ENCODE assay signal across 14 mouse cellular contexts in the genomic region with DNA sequence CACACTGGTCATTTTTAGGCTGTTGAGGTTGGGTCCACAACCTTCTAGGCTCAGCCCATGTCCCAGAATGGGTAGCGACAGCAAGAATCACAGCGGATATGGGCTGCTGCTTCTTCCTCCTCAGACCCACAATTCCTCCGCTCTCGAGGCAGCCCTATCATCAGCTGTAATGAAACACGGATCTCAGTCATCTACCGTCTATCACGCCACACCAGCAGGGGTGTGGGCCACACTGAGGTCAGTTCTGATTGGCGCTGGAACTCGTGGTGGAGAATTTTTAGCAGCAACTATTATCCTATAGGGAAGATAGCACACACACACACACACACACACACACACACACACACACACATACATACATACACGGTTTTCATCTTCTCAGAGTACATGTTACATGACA. TPM values are rescaled to one million over a fixed set of nuclear protein-coding genes. Genes with fewer than 3 reads are reported as not detected.
DNase-seq lines count a peak whose midpoint lies in the region; ATAC-seq and TF ChIP-seq lines count a peak whose summit lies in the region.
"Had no signal": no experiment of that assay in that cellular context is flagged by ENCODE, and none has a peak within 500 bp of the region (broad histone marks: within the 10 kb centered on the region; RNA-seq: fewer than 3 reads in every experiment).

No protein-coding gene starts in this region.

- no peak overlapping the region for H3K4me3 ChIP-seq in forebrain, embryonic 13.5 days
- H3K4me3 ChIP-seq in forebrain, embryonic 12.5 days (replicated peaks) = no peak overlapping the region
- no peak overlapping the region for H3K4me3 ChIP-seq in intestine, embryonic 14.5 days (ENCODE audit: low read depth, low read length)
- H3K4me3 ChIP-seq in intestine, postnatal 0 days (ENCODE audit: low read depth, low read length) = no peak overlapping the region
- H3K4me3 ChIP-seq in stomach, embryonic 14.5 days (ENCODE audit: low read depth, low read length) = no peak overlapping the region
- no peak overlapping the region for H3K4me3 ChIP-seq in stomach, postnatal 0 days (ENCODE audit: low read depth, low read length)
- H3K4me3 ChIP-seq: liver, embryonic 15.5 days had no signal

- H3K27ac ChIP-seq in forebrain, embryonic 13.5 days = peak overlapping the region; percentile 86; the same call in 1 of the 2 replicates
- H3K27ac ChIP-seq in forebrain, embryonic 12.5 days = no peak overlapping the region; the same call in 1 of the 2 replicates
- peak overlapping the region; percentile 99; the same call in 1 of the 2 replicates for H3K27ac ChIP-seq in intestine, embryonic 14.5 days (ENCODE audit: low read depth)
- no peak overlapping the region; the same call in 1 of the 2 replicates for H3K27ac ChIP-seq in intestine, postnatal 0 days (ENCODE audit: low read depth, low read length)
- H3K27ac ChIP-seq in stomach, embryonic 14.5 days (ENCODE audit: low read length) = peak overlapping the region; percentile 99; the same call in 1 of the 2 replicates
- H3K27ac ChIP-seq in stomach, postnatal 0 days (replicated peaks) = no peak overlapping the region

- no peak for ATAC-seq in forebrain, embryonic 13.5 days
- no peak for ATAC-seq in forebrain, embryonic 12.5 days (ENCODE audit: low FRiP score)
- ATAC-seq in intestine, embryonic 14.5 days (replicated peaks; ENCODE audit: low FRiP score, low TSS enrichment, low read depth) = no peak
- ATAC-seq in intestine, postnatal 0 days = no peak
- no peak for ATAC-seq in stomach, embryonic 14.5 days (ENCODE audit: insufficient number of reproducible peaks, insufficient read depth, low FRiP score, low read depth)
- no peak for ATAC-seq in stomach, postnatal 0 days (ENCODE audit: low FRiP score, low TSS enrichment)
- ATAC-seq: inflammation-experienced regulatory T-cells, adult 6 months; midbrain, embryonic 16.5 days had no signal

- H3K9ac ChIP-seq in forebrain, embryonic 13.5 days = no peak overlapping the region
- no peak overlapping the region for H3K9ac ChIP-seq in forebrain, embryonic 12.5 days
- no peak overlapping the region for H3K9ac ChIP-seq in intestine, embryonic 14.5 days (ENCODE audit: low read length)
- H3K9ac ChIP-seq in intestine, postnatal 0 days (ENCODE audit: low read depth, low read length) = no peak overlapping the region
- no peak overlapping the region for H3K9ac ChIP-seq in stomach, embryonic 14.5 days (replicated peaks; ENCODE audit: low read depth, low read length)
- H3K9ac ChIP-seq in stomach, postnatal 0 days (ENCODE audit: low read length) = no peak overlapping the region
- H3K9ac ChIP-seq: liver, embryonic 15.5 days had no signal

- no peaks in the 10 kb centered on the region for H3K9me3 ChIP-seq in forebrain, embryonic 13.5 days (replicated peaks)
- H3K9me3 ChIP-seq in forebrain, embryonic 12.5 days = 0 out of 2 replicates have a peak, but pooled peaks cover 3% of the 10 kb centered on the region
- no peaks in the 10 kb centered on the region for H3K9me3 ChIP-seq in intestine, embryonic 14.5 days (ENCODE audit: control insufficient read depth, low read length)
- no peaks in the 10 kb centered on the region for H3K9me3 ChIP-seq in intestine, postnatal 0 days (ENCODE audit: control insufficient read depth)
- no peaks in the 10 kb centered on the region for H3K9me3 ChIP-seq in stomach, embryonic 14.5 days (ENCODE audit: control insufficient read depth, low read depth, low read length)
- H3K9me3 ChIP-seq in stomach, postnatal 0 days (ENCODE audit: control insufficient read depth, low read length) = no peaks in the 10 kb centered on the region
- H3K9me3 ChIP-seq: liver, embryonic 15.5 days had no signal

- H3K36me3 ChIP-seq in forebrain, embryonic 13.5 days (ENCODE audit: poor library complexity, severe bottlenecking) = no peaks in the 10 kb centered on the region; the same call in 1 of the 2 replicates
- H3K36me3 ChIP-seq in forebrain, embryonic 12.5 days (replicated peaks) = peaks cover 9% of the 10 kb centered on the region
- H3K36me3 ChIP-seq in intestine, embryonic 14.5 days (ENCODE audit: control insufficient read depth, insufficient read depth, low read length) = peaks cover 4% of the 10 kb centered on the region; the same call in 1 of the 2 replicates
- no peaks in the 10 kb centered on the region for H3K36me3 ChIP-seq in intestine, postnatal 0 days (ENCODE audit: control insufficient read depth, insufficient read depth)
- no peaks in the 10 kb centered on the region for H3K36me3 ChIP-seq in stomach, embryonic 14.5 days (ENCODE audit: control insufficient read depth, insufficient read depth, low read length)
- no peaks in the 10 kb centered on the region for H3K36me3 ChIP-seq in stomach, postnatal 0 days (ENCODE audit: control insufficient read depth, insufficient read depth, low read length)
- H3K36me3 ChIP-seq: liver, embryonic 15.5 days had no signal

- H3K4me2 ChIP-seq in forebrain, embryonic 13.5 days = no peak overlapping the region
- H3K4me2 ChIP-seq in forebrain, embryonic 12.5 days = no peak overlapping the region
- no peak overlapping the region; the same call in 1 of the 2 replicates for H3K4me2 ChIP-seq in intestine, embryonic 14.5 days (ENCODE audit: low read length)
- H3K4me2 ChIP-seq in intestine, postnatal 0 days (replicated peaks; ENCODE audit: low read depth) = no peak overlapping the region
- no peak overlapping the region for H3K4me2 ChIP-seq in stomach, embryonic 14.5 days (replicated peaks; ENCODE audit: low read depth, low read length)
- H3K4me2 ChIP-seq in stomach, postnatal 0 days (replicated peaks; ENCODE audit: low read depth) = no peak overlapping the region
- H3K4me2 ChIP-seq: liver, embryonic 15.5 days had no signal

- TF ChIP-seq EP300 in stomach, postnatal 0 days (optimal IDR thresholded peaks at IDR 0.05) = no peak

- no peaks in the 10 kb centered on the region for H3K27me3 ChIP-seq in forebrain, embryonic 13.5 days
- no peaks in the 10 kb centered on the region for H3K27me3 ChIP-seq in forebrain, embryonic 12.5 days
- H3K27me3 ChIP-seq in intestine, embryonic 14.5 days (replicated peaks; ENCODE audit: control insufficient read depth, insufficient read depth, low read length) = no peaks in the 10 kb centered on the region
- no peaks in the 10 kb centered on the region for H3K27me3 ChIP-seq in intestine, postnatal 0 days (replicated peaks; ENCODE audit: control insufficient read depth, insufficient read depth, low read length)
- no peaks in the 10 kb centered on the region for H3K27me3 ChIP-seq in stomach, embryonic 14.5 days (ENCODE audit: control insufficient read depth, insufficient read depth, low read length)
- no peaks in the 10 kb centered on the region for H3K27me3 ChIP-seq in stomach, postnatal 0 days (ENCODE audit: control insufficient read depth, insufficient read depth, low read length)
- H3K27me3 ChIP-seq: liver, embryonic 15.5 days had no signal

- no peak for DNase-seq in intestine, embryonic 14.5 days (ENCODE audit: low spot score)
- DNase-seq in stomach, postnatal 0 days (ENCODE audit: low spot score) = no peak
- DNase-seq in spleen, postnatal 36 days (ENCODE audit: low spot score in 2 of 2) = no peak
- no peak for DNase-seq in spleen, adult 12 weeks (ENCODE audit: low spot score)
- DNase-seq: adrenal gland, adult 8-10 months; layer of hippocampus, postnatal 36 days; thymus, postnatal 14 days had no signal

- peaks cover 56% of the 10 kb centered on the region for H3K4me1 ChIP-seq in forebrain, embryonic 13.5 days
- peaks cover 65% of the 10 kb centered on the region for H3K4me1 ChIP-seq in forebrain, embryonic 12.5 days
- peaks cover 60% of the 10 kb centered on the region for H3K4me1 ChIP-seq in intestine, embryonic 14.5 days (replicated peaks; ENCODE audit: control insufficient read depth, insufficient read depth, low read length)
- 0 out of 2 replicates have a peak, but pooled peaks cover 9% of the 10 kb centered on the region for H3K4me1 ChIP-seq in intestine, postnatal 0 days (replicated peaks; ENCODE audit: control insufficient read depth, insufficient read depth, low read length)
- H3K4me1 ChIP-seq in stomach, embryonic 14.5 days (ENCODE audit: control insufficient read depth, insufficient read depth, low read length) = peaks cover 49% of the 10 kb centered on the region
- H3K4me1 ChIP-seq in stomach, postnatal 0 days (replicated peaks; ENCODE audit: control insufficient read depth, insufficient read depth) = peaks cover 8% of the 10 kb centered on the region
- H3K4me1 ChIP-seq: liver, embryonic 15.5 days had no signal

- WGBS in forebrain, embryonic 13.5 days = 65% methylated on average over 10 of the region's 10 CpGs
- WGBS in forebrain, embryonic 12.5 days = 68% methylated on average over 10 of the region's 10 CpGs
- 68% methylated on average over 10 of the region's 10 CpGs for WGBS in intestine, embryonic 14.5 days
- WGBS in intestine, postnatal 0 days = 69% methylated on average over 10 of the region's 10 CpGs
- 65% methylated on average over 10 of the region's 10 CpGs for WGBS in stomach, embryonic 14.5 days
- 73% methylated on average over 10 of the region's 10 CpGs for WGBS in stomach, postnatal 0 days

- TF ChIP-seq CTCF in intestine, postnatal 0 days (IDR thresholded peaks at IDR 0.05; ENCODE audit: low read depth) = no peak
- TF ChIP-seq CTCF in stomach, postnatal 0 days (IDR thresholded peaks at IDR 0.05; ENCODE audit: low read depth) = no peak

RNA-seq across cellular contexts. Expression of a gene that starts 25.1 kb away (rescaled TPM):
- polyA plus RNA-seq in forebrain, embryonic 13.5 days (2015; fragmentation: Nextera tagmentation; extraction: Ambion mirVana) = 5.8 and 7.4 TPM in 2 replicates
- polyA plus RNA-seq in forebrain, embryonic 12.5 days (2016; fragmentation: Nextera tagmentation; extraction: Ambion mirVana) = 11.5 and 12.9 TPM in 2 replicates
- 10.1 and 10.8 TPM in 2 replicates for polyA plus RNA-seq in intestine, embryonic 14.5 days (2014; fragmentation: Nextera tagmentation; extraction: Ambion mirVana)
- polyA plus RNA-seq in intestine, postnatal 0 days (2015; fragmentation: Nextera tagmentation; extraction: Ambion mirVana) = 3.8 and 4.4 TPM in 2 replicates
- polyA plus RNA-seq in stomach, embryonic 14.5 days (2014; fragmentation: Nextera tagmentation; extraction: Ambion mirVana) = 9.1 and 10.0 TPM in 2 replicates
- polyA plus RNA-seq in stomach, postnatal 0 days (2015; fragmentation: Nextera tagmentation; extraction: Ambion mirVana) = 4.1 and 4.5 TPM in 2 replicates
- polyA plus RNA-seq: inflammation-experienced regulatory T-cells, adult 6 months had no signal

Comparison
In these comparisons a context has a peak if more than half of its experiments do, and no peak if none do; other contexts are left out.
1. H3K27ac ChIP-seq: peak in forebrain, embryonic 13.5 days (single experiment), intestine, embryonic 14.5 days (single experiment) and stomach, embryonic 14.5 days (single experiment); none in forebrain, embryonic 12.5 days (single experiment), intestine, postnatal 0 days (single experiment) and stomach, postnatal 0 days (single experiment).